Mouse (Mus musculus) left cerebral cortex, adult 11 months (tissue): ENCODE measurements around the gene Ttll6.

ENCODE experiments used
- DNase-seq: peaks from one replicate; pipeline ENCODE4 v3.0.0; 2022; ENCODE audit warnings: low spot score

Ttll6 gene

GRCm38 (mm10) chr11:96168125-96168524 lies 34.5 kb downstream of the Ttll6 start:
- DNase-seq = no peak

DNA sequence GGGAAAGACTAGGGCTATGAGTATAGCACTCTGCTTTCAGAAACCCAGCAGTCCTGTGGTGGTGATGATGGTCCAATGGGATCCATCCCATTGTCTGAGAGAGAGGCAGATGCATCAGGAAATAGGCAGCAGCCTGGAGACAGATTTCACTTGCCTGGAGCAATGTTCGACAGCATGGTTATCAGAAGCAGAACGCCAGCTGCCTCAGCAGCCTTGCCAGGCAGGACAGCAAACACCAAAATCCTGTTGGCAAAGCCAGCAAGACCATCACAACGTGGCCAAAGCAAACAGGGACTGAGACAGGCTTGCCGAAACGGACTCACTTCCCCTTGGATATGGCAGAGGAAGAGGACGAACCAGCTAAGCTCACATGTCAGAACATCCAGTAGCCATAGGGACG lies 35.4 kb downstream of the Ttll6 start:
- no peak for DNase-seq

DNA sequence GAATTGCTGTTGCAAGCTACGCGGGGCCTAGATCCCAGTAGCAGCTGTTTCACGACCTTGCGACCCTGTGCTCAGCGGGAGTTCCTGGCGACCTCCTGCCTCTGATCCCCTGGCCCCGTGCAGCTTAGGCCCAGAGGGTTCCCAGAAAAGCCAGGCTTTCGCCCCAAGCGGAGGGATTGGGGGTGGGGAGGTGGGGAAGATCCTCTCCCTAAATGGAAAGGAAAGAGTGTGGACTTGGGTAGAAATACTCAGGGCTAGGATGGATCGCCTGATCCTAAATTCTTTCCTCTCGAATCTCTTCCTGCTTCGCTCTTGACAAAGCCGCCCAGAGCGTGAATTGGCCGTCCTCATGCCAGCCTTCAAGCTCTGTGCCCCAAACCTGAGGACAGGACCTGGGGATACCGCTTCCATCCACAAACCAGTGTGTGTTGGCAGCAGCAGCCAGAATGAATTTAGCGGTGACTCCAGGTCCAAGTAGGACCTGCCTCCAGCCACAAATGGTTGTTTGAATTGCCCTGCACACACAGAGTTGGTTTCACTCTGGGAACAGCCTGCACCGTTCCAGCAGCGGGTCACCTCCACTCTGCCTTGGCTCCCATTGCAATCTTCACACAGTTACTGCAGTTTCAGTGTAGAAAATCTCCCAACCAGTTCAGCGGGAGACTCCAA lies 37.3 kb downstream of the Ttll6 start:
- no peak for DNase-seq

DNA sequence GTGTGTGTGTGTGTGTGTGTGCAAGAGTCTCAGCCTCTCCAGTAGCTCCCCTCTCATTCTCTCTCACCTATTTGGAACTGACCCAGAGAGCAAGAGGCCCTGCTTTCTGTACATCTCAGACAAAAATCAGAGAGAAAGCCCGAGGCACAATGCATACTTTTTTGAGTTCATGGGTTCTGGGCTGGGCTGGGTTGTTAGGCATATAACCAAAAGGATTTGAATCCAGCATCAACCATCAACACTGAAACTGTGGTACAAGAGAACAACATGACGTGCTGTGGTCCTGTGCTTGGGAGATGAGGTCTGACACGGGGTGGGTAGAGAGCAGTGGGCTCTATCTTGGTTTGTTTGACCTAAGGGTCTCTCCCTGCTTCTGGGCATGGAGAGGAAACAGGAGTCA lies 38.0 kb downstream of the Ttll6 start:
- no peak for DNase-seq

DNA sequence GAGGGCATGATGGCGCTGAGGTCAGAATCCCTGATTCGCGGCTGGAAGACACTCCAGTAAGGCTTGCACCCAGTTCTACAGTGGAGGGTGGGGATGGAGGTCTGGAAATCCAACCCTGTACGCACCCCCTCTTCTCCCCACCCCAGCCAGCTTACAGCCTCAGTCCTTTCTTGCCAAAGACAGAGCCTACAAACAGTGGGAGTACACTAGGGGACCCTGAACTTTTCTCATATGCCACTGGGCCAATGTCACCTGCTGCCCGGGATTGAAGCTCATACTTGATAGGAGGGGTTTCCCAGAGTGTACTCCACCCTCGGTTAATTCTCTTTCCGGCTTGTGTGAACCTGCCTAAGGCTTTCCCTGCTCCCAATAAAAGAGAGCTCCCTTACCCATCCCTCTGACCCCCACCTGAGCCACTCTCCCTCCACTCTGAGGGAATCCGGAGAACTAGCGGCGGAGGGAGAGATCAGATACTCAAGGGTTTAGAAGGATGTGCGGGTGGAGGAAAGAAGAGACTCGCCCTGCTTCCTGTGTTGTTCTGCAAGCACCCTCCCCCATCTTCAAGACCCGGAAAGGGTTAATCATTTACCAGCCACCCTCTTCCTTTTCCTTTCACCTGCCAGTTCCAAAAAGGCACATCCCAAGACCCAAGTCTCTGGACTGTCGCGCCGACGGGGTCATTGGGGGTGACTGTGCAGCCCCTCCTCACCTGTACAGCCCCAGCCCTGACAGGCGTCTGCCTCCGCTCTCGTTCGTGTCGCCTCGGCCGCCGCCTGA lies 39.1 kb downstream of the Ttll6 start:
- DNase-seq = no peak

DNA sequence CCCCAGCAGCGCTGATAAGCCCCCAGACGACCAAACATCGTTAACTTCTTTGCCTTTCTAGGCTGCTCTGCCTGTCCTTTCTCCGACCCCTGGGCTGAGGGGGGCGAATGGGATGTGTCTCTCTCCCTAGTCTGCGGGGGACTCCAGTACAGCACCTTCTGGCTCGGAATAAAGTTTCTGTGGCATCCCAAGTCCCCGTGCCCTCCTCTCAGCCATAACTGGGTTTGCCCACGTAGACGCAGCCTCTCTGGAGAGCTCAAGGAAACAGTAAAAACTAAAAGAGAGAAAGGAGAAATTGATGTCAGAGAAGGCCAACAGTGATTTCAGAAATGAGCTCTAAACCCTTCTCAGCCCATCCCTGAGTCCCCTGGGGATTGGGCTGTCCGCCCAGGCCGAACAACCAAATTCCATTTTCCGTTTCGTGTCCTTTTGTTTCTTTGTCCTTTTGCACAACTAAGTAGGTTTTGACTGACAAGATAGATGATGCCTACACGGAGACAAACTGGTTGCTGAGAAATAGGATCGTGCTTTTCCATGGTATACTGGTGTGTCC lies 39.8 kb downstream of the Ttll6 start:
- DNase-seq = no peak

DNA sequence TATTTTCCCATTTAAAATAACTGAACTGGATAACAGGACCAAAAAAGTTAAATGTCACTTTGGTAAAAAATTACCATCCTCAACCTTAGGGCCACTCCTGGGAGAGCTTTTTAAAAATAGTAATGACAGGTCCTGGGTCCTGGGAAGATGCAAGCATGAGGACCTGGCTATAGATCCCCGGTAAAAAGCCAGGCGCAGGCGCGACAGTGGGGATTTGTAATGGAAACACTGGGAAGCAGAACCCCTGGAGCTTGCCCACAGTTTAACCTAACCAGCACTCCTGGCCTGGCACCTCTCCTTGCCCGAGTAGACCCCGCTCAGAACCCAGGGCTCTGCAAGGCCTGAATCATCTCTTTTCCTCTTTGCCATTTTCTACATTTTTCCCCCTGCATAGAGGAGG lies 41.3 kb downstream of the Ttll6 start:
- DNase-seq = no peak

DNA sequence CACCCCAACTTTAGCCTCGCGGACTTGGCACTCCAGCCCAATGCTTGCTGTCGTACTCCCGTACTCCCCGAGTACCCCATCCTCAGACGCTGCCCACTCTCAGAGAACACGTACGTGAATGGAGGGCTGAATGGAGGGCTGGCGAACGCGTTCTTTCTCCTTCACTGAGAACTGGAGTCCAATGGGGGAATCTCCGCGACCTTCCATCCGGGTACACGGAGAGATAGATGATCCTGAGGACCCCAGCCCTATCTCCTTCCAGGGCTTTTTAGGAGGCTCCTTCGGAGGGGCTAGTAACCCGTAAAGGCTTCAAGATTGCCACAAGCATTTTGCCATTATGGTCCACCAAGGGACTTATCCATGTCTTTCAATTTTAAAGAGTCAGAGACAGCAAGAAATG lies 41.9 kb downstream of the Ttll6 start:
- no peak for DNase-seq

DNA sequence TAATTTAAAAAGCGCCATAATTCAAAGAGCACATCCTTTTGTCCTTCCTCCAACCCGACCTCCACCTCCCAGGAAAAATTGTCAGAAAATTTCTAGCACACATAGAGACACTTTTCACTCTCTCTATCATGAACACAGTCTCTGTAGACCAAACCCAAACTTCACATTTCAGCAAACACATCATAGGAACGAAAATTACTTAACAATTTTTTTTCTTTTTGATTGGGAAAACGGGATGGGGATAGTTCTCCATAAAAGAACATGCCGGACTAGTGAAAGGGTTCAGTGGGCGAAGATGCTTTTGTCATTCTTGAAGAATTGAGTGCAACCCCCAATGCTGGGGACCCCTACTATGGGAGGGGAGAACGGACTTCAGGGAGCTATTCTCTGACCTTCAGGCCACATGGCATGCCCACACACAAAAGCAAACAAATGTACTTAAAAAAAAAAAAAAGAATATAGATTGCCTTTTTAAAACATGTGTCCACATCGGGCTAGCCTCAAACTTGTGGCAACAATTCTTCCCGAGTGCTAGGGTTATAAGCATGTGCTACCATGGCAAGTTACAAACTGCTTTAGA lies 42.5 kb downstream of the Ttll6 start:
- no peak for DNase-seq

DNA sequence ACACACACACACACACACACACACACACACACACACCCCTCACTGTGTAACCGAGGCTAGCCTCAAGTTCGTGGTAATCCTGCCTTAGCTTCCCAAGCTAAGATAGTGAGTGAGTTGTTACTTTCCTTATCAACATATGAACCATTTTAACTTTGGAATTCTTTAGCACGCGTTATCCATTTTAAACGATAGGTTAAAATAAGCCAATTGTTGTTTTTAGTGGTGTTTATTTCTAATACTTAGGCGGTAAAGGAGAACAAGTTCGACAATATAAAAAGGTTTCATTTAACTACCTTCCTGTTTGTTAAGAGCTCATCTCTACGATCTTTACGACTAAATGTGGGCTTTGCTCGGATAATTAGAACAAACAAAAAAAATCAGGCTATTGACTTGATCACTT lies 43.3 kb downstream of the Ttll6 start:
- DNase-seq = no peak

DNA sequence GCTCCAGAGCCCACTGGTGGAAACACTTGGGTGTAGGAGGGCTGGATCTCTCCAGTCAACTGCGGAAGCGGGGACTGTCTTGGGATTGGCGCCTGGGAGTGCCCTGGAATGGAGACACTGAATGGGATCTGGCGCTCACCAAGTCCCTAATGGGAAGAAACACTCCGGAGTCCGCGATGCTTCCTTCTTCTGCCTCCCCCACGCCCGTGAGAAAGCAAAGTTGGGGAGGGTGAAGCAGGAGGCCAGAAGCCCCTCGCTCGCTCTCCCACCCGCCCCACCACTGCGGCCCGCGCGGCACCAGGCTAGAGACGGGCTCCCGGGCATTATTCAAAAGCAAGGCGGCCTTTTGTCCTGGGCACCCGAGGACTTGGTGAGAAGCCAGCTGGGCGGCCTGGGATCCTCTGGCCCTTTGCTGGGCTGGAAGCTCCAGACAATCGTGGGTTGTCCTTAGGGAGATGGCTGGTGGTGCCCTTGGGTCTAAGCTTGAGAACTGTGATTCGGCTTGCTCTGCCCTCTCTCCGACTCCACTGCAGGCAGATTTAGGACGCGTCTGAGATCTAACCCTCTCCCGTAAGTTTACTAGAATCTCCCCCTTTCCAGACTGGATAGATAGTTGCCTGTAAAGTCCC lies 44.1 kb downstream of the Ttll6 start:
- DNase-seq = no peak

GRCm38 (mm10) chr11:96178356-96178755 lies 44.8 kb downstream of the Ttll6 start:
- DNase-seq = no peak

DNA sequence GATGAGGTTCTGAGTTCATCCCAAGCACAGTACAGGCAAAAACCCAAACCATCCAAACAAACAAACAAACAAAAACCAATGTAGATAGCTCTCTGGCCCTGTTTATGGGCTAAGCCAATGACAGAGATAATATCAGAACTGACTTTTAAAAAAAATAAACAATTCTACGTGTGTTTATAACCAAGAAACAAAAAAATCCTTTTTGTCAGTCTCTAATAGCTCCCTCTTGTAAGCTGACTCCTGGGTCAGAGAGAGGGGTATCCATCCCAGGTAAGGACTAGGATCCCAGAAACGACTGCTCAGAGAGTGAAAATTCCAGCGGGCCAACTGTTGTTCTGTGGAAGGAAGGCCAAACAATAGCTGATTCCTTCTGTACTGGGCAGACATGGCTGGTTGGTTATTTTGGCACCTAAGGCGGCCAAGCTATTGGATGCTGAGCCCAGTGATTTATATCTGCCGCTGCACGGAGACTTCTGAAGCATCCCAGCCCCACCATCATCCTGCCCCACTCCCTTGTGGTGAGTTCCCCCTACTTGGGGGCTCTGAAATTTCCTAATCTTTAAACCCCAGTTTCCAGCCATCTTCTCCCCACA lies 45.4 kb downstream of the Ttll6 start:
- no peak for DNase-seq

- DNase-seq = no peak
Measured at GRCm38 (mm10) chr11:96181061-96181460, 47.5 kb downstream of the Ttll6 start.

- DNase-seq = no peak
Measured at GRCm38 (mm10) chr11:96184233-96184632, 50.6 kb downstream of the Ttll6 start.

GRCm38 (mm10) chr11:96187321-96187720 lies 53.7 kb downstream of the Ttll6 start:
- DNase-seq = no peak

- DNase-seq = no peak
Measured at GRCm38 (mm10) chr11:96189810-96190522, 56.4 kb downstream of the Ttll6 start.

- DNase-seq = no peak
Measured at GRCm38 (mm10) chr11:96191132-96191531, 57.5 kb downstream of the Ttll6 start.

GRCm38 (mm10) chr11:96193521-96194400 lies 60.2 kb downstream of the Ttll6 start, which contains the start of gene Hoxb13:
TSS of gene Hoxb13 (plus strand) at chr11:96194316.
- no peak for DNase-seq

DNA sequence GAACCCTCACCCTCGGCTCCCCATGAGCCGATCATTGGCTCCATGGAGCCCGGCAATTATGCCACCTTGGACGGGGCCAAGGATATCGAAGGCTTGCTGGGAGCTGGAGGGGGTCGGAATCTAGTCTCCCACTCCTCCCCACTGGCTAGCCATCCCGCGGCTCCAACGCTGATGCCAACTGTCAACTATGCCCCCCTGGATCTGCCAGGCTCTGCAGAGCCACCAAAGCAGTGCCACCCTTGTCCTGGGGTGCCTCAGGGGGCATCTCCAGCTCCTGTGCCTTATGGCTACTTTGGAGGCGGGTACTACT lies 60.8 kb downstream of the Ttll6 start:
- DNase-seq = no peak
